Mouse (Mus musculus) Patski (cell line): ENCODE results near the gene Oosp2. TPM values are rescaled to one million over a fixed set of nuclear protein-coding genes. Genes with fewer than 3 reads are reported as not detected.
A peak's percentile ranks its signal among the peaks of the same experiment; 100 is the strongest.

Source experiments
- ATAC-seq: fragments of 100-300 bp; one replicate; pipeline ENCODE4 v1.8.0; 2021
- CTCF ChIA-PET: fragments of 350-600 bp; sonication (Branson Sonifier 250); formaldehyde crosslinking; loops from one replicate; lab custom pipeline; 2022; ENCODE audit warnings: inconsistent platforms; lab: Charles Lee
- POLR2A ChIA-PET: fragments of 350-600 bp; sonication (Branson Sonifier 250); formaldehyde crosslinking; loops from one replicate; lab custom pipeline; 2022; ENCODE audit warnings: antibody characterized with exemption, inconsistent platforms; lab: Charles Lee
- DNase-seq: peaks from one replicate; pipeline ENCODE4 v3.0.0-alpha.2; 2011; ENCODE audit warnings: low read depth, low spot score
- H3K27me3 ChIP-seq: fragments of 371-371 bp; one replicate; pipeline ENCODE4 v1.5.1; 2021
- CTCF ChIP-seq: fragments of 100-300 bp; IDR thresholded peaks from one replicate; pipeline ENCODE4 v1.5.1; 2021
- in situ Hi-C: fragments of 300-500 bp; cut with MboI; formaldehyde crosslinking; loops from 3 replicates; pipeline ENCODE4 v1.11.1; 2018; ENCODE audit warnings: low pct_unique_long_range_greater_than_20kb, mixed read lengths
- polyA plus RNA-seq: library from polyadenylated mRNA; unstranded; gene quantifications from one replicate; pipeline ENCODE4 v1.2.3, GENCODE M21; 2021

Oosp2 gene
- polyA plus RNA-seq, 1 experiment from 2014 or later = not detected

DNA sequence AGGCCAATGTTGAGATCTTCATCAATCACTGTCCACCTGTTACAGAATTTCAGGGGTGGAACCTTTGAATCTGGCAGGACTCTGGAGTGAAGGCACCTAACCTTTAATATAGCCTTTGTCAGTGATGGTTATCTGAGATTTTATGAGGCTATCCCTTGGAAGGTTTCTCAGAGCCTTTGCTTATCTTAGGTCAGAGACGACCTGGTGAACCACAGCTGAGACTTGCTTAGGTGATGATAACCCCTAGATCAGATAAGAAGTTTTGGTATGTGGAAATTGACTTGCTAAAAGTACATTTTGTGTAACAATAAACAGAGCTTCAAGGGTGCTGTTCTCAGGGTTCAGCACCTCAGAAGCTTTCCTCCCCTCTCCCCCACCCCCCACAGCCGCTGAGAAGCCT, 48.1 kb downstream of the Oosp2 start:
- TF ChIP-seq CTCF = no peak
- H3K27me3 ChIP-seq = no peaks in the 10 kb centered on the region
- no peak for DNase-seq
- POLR2A ChIA-PET = no interaction called here
- CTCF ChIA-PET = interaction anchor here (0.7 to 3.9 kb wide), 4 partner anchors 19 to 156 kb away, joined by 3 to 20 read pairs (median 4); no protein-coding TSS in a partner anchor
- in situ Hi-C loops = no loop called here
- ATAC-seq = no peak

DNA sequence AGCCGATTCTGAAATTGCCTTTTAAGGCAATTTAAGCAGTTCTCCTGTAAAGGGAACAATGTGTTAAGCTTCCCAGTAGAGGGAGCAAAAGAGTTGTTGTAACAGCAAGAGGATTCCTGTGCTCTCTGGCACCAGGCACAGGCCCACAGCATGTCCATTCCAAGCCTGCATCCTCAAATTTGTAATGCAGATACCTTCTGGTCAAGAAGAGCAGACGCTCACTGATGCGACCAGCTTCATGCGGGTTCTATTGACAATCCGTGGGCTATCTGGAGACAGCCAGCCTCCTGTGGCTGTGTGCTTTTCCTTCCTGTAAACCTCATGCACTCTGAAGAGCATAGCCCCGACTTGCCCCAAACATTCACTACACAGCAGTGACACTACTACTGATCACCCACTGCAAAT, 48.8 kb downstream of the Oosp2 start:
- peak; percentile 95 for ATAC-seq
- in situ Hi-C loops = no loop called here
- peak; percentile 76 for TF ChIP-seq CTCF
- CTCF ChIA-PET = interaction anchor here (0.7 to 3.9 kb wide), 6 partner anchors 9 to 157 kb away, joined by 3 to 25 read pairs (median 4); partner anchors contain the start of gene Mrpl16
- no peaks in the 10 kb centered on the region for H3K27me3 ChIP-seq
- POLR2A ChIA-PET = interaction anchor here (0.6 kb wide), 1 partner anchor 165 kb away, joined by 3 read pairs; no protein-coding TSS in a partner anchor
- DNase-seq = no peak

DNA sequence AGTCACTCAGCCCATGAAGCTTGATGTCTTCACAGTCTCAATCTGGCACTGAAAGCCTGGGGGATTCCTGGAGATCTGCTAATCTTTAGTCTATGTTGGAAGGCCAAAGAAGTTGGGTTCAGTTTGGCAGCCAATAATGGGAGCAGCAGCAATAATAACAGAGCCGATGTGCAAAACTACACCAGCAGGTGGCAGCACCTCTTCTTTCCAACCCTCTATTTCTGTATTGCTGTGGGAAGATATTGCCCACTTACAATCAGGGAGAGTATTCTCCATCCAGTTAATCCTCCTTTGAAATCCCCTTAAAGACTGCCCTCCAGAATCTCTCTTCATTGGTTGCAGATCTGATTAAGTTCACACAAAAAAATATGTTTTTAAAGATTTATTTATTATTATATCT, 52.2 kb downstream of the Oosp2 start:
- ChIA-PET POLR2A (no interaction called here), CTCF (interaction anchor here (0.8 to 5.0 kb wide), 7 partner anchors 17 to 248 kb away, joined by 3 to 31 read pairs (median 3); no protein-coding TSS in a partner anchor)

DNA sequence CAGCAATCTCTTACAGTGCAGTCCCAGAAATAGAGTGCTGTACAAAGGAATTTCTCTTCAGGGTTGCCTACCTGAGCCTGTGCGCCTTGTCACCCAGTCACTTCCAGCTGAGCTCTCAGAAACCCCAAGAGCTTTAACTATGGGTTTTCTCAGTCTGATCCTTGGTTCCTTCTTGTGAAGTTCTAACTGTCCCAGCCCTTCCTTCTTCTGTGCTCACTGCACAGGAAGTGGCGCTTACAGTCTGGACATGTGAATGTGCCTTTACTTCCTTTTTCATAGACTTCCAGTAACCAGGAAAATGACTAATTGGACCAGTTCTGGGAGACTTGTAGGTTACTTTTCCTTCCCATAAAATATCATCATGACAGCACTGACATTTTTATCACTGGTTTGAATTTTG, 55.8 kb downstream of the Oosp2 start, which contains the start of gene Ms4a6d:
Ms4a6d (minus strand) TSS at position 247 of the 400 bp plus-strand sequence.
- ChIA-PET POLR2A (no interaction called here), CTCF (interaction anchor here (3.8 to 5.0 kb wide), 2 partner anchors 164 to 245 kb away, joined by 16 to 31 read pairs; no protein-coding TSS in a partner anchor)
- ATAC-seq (no peak), DNase-seq (no peak)
- in situ Hi-C loops = loop anchor here (5.0 to 10.0 kb wide), 3 partner anchors 163 to 410 kb away; no protein-coding TSS in a partner anchor
- H3K27me3 ChIP-seq = no peaks in the 10 kb centered on the region
- no peak for TF ChIP-seq CTCF

More for the DNA sequence above, 52.2 kb downstream of the Oosp2 start:
- no peaks in the 10 kb centered on the region for H3K27me3 ChIP-seq
- ATAC-seq = peak; percentile 46
- no peak for DNase-seq
- in situ Hi-C loops = loop anchor here (5.0 to 10.0 kb wide), 2 partner anchors 159 to 407 kb away; no protein-coding TSS in a partner anchor
- peak; percentile 83 for TF ChIP-seq CTCF

DNA sequence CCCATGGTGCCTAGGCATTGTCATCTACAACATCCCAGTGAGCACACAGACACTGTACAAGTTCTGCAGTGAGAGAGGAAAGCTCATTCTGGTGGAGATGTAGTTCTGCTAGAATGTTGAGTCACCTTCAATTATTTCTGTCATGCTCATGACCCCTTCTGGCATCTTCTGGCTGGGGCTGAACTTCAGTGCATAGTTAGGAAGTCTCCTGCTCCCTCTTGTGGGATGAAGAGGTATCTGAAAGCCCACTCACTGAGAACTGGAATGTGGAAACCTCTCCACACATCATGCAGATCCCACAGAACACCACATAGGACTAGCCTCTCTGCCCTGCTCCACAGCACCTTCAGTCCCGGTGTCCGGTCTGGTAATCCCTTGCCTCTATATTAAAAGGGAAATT, 58.3 kb downstream of the Oosp2 start:
- H3K27me3 ChIP-seq = no peaks in the 10 kb centered on the region
- ATAC-seq (peak; percentile 92), DNase-seq (no peak)
- ChIA-PET CTCF (interaction anchor here (0.6 to 3.8 kb wide), 16 partner anchors 10 to 254 kb away, joined by 3 to 16 read pairs (median 4); no protein-coding TSS in a partner anchor), POLR2A (no interaction called here)
- in situ Hi-C loops = loop anchor here (5.0 to 10.0 kb wide), 2 partner anchors 240 to 413 kb away; no protein-coding TSS in a partner anchor
- peak; percentile 97 for TF ChIP-seq CTCF

DNA sequence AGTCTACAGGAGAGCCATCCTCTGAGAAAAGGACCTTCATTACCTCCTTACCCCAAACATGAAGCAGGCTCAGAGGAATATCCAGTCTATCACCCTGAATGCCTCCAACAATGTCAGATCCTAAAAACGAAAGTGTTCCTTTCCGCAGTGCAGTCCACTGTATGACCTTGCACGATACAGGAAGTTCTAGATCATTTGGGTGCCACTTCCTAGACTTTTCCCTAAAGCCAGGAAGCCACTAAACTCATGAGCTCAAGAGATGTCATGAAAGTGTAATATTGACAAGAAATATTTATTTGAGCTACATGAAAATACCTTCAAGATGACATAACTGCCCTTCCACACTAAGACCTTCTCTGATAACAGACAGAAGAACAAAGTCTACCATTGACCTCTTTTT, 59.0 kb downstream of the Oosp2 start:
- TF ChIP-seq CTCF = no peak
- in situ Hi-C loops = loop anchor here (5.0 to 10.0 kb wide), 2 partner anchors 239 to 413 kb away; no protein-coding TSS in a partner anchor

More for the DNA sequence above, 59.0 kb downstream of the Oosp2 start:
- CTCF ChIA-PET = interaction anchor here (0.6 to 3.8 kb wide), 15 partner anchors 9 to 253 kb away, joined by 3 to 16 read pairs (median 4); no protein-coding TSS in a partner anchor
- no peaks in the 10 kb centered on the region for H3K27me3 ChIP-seq
- ATAC-seq (no peak), DNase-seq (no peak)
- POLR2A ChIA-PET = no interaction called here

Other genes starting within 250 kb of the Oosp2 start
- gene Ms4a4b, start 217.0 kb downstream of the Oosp2 start, polyA plus RNA-seq = 0.12 TPM
- gene Ms4a6c, start 191.2 kb downstream of the Oosp2 start, polyA plus RNA-seq = not detected
- not detected for gene Gm8369, start 174.6 kb downstream of the Oosp2 start, polyA plus RNA-seq
- not detected for gene Ms4a6b, start 144.0 kb downstream of the Oosp2 start, polyA plus RNA-seq
- gene Ms4a4d, start 123.8 kb downstream of the Oosp2 start, polyA plus RNA-seq = 0.04 TPM
- gene Ms4a6d, start 55.7 kb downstream of the Oosp2 start, polyA plus RNA-seq = 0.35 TPM
- 89.6 TPM for gene Ms4a2, start 36.8 kb downstream of the Oosp2 start, polyA plus RNA-seq
- 0.99 TPM for gene Ms4a3, start 19.7 kb downstream of the Oosp2 start, polyA plus RNA-seq
- not detected for gene Oosp1, start 30.6 kb upstream of the Oosp2 start, polyA plus RNA-seq
- gene Oosp3, start 36.5 kb upstream of the Oosp2 start, polyA plus RNA-seq = not detected
- 0.05 TPM for gene Gif, start 87.0 kb upstream of the Oosp2 start, polyA plus RNA-seq
- 76.0 TPM for gene Mrpl16, start 109.8 kb upstream of the Oosp2 start, polyA plus RNA-seq
- gene Stx3, start 158.8 kb upstream of the Oosp2 start, polyA plus RNA-seq = 45.4 TPM
- gene Olfr1417, start 178.7 kb upstream of the Oosp2 start, polyA plus RNA-seq = 1.1 TPM
- 0.33 TPM for gene Olfr1418, start 200.5 kb upstream of the Oosp2 start, polyA plus RNA-seq
- gene Olfr1419, start 214.5 kb upstream of the Oosp2 start, polyA plus RNA-seq = not detected
- 0.12 TPM for gene Olfr1420, start 226.0 kb upstream of the Oosp2 start, polyA plus RNA-seq